Mouse (Mus musculus) brain, embryonic 14.5 days (tissue): ENCODE results near the gene Gm43191.

Experiments used
- CTCF ChIP-seq: fragments of 200-500 bp; IDR thresholded peaks from 2 replicates; pipeline ENCODE4 v1.5.1; 2012; ENCODE audit warnings: inconsistent platforms, mild to moderate bottlenecking, moderate library complexity, borderline replicate concordance; ENCODE audit not compliant: insufficient read depth, insufficient read length; ENCODE audit errors: extremely low read depth
- POLR2A ChIP-seq: fragments of 200-500 bp; IDR thresholded peaks from 2 replicates; pipeline ENCODE4 v1.6.1; 2012; ENCODE audit warnings: mild to moderate bottlenecking, inconsistent platforms, borderline replicate concordance; ENCODE audit not compliant: poor library complexity, insufficient read depth, insufficient read length, severe bottlenecking; ENCODE audit errors: extremely low read depth

DNA sequence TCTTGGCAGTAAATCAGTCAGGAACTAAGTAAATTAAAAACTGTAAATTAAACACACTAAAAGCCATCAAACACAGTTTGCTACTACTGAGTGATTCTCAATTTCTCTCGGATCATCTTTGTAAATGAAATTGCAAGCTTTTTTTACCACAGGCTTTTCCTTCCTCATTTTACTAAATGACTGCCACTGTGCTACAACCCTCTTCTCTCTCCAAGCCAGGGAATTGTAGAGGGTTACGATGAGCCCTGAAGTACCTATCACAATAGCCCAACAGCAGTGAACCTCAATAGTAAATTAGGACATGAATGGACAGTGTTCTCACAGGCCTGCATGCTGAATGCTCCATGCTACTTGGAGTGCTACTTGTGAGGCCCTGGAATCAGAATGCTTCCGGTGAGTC is 47.0 kb downstream of the Gm43191 start:
- TF ChIP-seq CTCF = no peak
- no peak for TF ChIP-seq POLR2A
